Mouse (Mus musculus): ENCODE measurements around the gene Phactr1. TPM values are rescaled to one million over a fixed set of nuclear protein-coding genes. Genes with fewer than 3 reads are reported as not detected.

Gene Phactr1
- polyA plus RNA-seq, 1 experiment: not detected

- Histone ChIP-seq H3K36me3 (ENCODE audit: control insufficient read depth, insufficient read depth) (no peaks in the 10 kb centered on the region), H3K4me3 (no peak overlapping the region), H3ac (ENCODE audit: control insufficient read depth, insufficient read length) (no peak overlapping the region), H3K27me3 (ENCODE audit: control insufficient read depth, insufficient read depth, insufficient read length) (no peaks in the 10 kb centered on the region), H3K4me2 (ENCODE audit: low read depth) (no peak overlapping the region), H3K79me2 (ENCODE audit: control insufficient read depth, insufficient read depth) (no peaks in the 10 kb centered on the region)
- TF ChIP-seq E2F4 (IDR thresholded peaks at IDR 0.05; ENCODE audit: insufficient read depth) (no peak), USF1 (IDR thresholded peaks at IDR 0.05; ENCODE audit: low read depth) (no peak), CEBPB (IDR thresholded peaks at IDR 0.05; ENCODE audit: insufficient read depth, poor library complexity, severe bottlenecking) (no peak), REST (IDR thresholded peaks at IDR 0.05; ENCODE audit: insufficient read depth, insufficient read length) (no peak), TCF3 (IDR thresholded peaks at IDR 0.05; ENCODE audit: insufficient read length, low read depth) (no peak), POLR2A (IDR thresholded peaks at IDR 0.05; ENCODE audit: insufficient read length, low read depth) (no peak), SRF (IDR thresholded peaks at IDR 0.05; ENCODE audit: control insufficient read depth, insufficient read length, low read depth) (no peak), POLR2AphosphoS2 (IDR thresholded peaks at IDR 0.05; ENCODE audit: insufficient read length, low read depth) (no peak), MAX (IDR thresholded peaks at IDR 0.05; ENCODE audit: low read depth) (no peak), TCF12 (IDR thresholded peaks at IDR 0.05; ENCODE audit: insufficient read depth, poor library complexity, severe bottlenecking) (no peak), MYOD1 (IDR thresholded peaks at IDR 0.05; ENCODE audit: control insufficient read depth in 1 of 3, insufficient read length in 2 of 3, low read depth in 2 of 3) (no peak), MYOG (IDR thresholded peaks at IDR 0.05; ENCODE audit: control insufficient read depth in 1 of 3, insufficient read depth in 1 of 3, insufficient read length in 2 of 3, low read depth in 2 of 3) (no peak)
These were observed 395.0 kb downstream of the Phactr1 start for GRCm38 (mm10) chr13:43075456-43075855.

DNA sequence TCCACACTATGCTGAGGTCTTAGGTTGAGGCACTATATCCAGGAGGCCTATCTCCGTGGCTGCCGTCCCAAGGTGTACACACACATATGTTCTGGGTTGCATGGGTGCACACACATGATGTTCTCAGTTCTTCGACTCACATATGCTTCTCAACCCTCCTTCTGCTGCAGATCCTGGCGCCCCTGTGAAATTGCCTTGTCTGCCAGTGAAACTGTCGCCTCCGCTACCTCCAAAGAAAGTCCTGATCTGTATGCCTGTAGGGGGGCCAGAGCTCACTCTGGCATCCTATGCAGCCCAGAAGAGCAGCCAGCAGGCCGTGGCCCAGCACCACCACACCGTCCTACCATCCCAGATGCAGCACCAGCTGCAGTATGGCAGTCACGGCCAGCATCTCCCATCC, 397.1 kb downstream of the Phactr1 start:
- TF ChIP-seq REST (IDR thresholded peaks at IDR 0.05; ENCODE audit: insufficient read depth, insufficient read length) (no peak), POLR2A (IDR thresholded peaks at IDR 0.05; ENCODE audit: insufficient read length, low read depth) (no peak)

GRCm38 (mm10) chr13:43085226-43085625, 404.8 kb downstream of the Phactr1 start:
- Histone ChIP-seq H3ac (ENCODE audit: control insufficient read depth, insufficient read length) (no peak overlapping the region), H3K79me2 (ENCODE audit: control insufficient read depth, insufficient read depth) (no peaks in the 10 kb centered on the region), H3K36me3 (ENCODE audit: control insufficient read depth, insufficient read depth) (no peaks in the 10 kb centered on the region), H3K4me3 (no peak overlapping the region), H3K4me2 (ENCODE audit: low read depth) (no peak overlapping the region), H3K27me3 (ENCODE audit: control insufficient read depth, insufficient read depth, insufficient read length) (peaks cover 4% of the 10 kb centered on the region)
- TF ChIP-seq MAX (IDR thresholded peaks at IDR 0.05; ENCODE audit: low read depth): no peak
- TF ChIP-seq TCF12 (IDR thresholded peaks at IDR 0.05; ENCODE audit: insufficient read depth, poor library complexity, severe bottlenecking): no peak
- TF ChIP-seq USF1 (IDR thresholded peaks at IDR 0.05; ENCODE audit: low read depth): no peak
- TF ChIP-seq E2F4 (IDR thresholded peaks at IDR 0.05; ENCODE audit: insufficient read depth): no peak
- TF ChIP-seq SRF (IDR thresholded peaks at IDR 0.05; ENCODE audit: control insufficient read depth, insufficient read length, low read depth): no peak
- no peak for TF ChIP-seq MYOG (IDR thresholded peaks at IDR 0.05; ENCODE audit: control insufficient read depth in 1 of 3, insufficient read depth in 1 of 3, insufficient read length in 2 of 3, low read depth in 2 of 3)
- TF ChIP-seq MYOD1 (IDR thresholded peaks at IDR 0.05; ENCODE audit: control insufficient read depth in 1 of 3, insufficient read length in 2 of 3, low read depth in 2 of 3): no peak
- no peak for TF ChIP-seq TCF3 (IDR thresholded peaks at IDR 0.05; ENCODE audit: insufficient read length, low read depth)
- TF ChIP-seq POLR2A (IDR thresholded peaks at IDR 0.05; ENCODE audit: insufficient read length, low read depth): no peak
- no peak for TF ChIP-seq POLR2AphosphoS2 (IDR thresholded peaks at IDR 0.05; ENCODE audit: insufficient read length, low read depth)
- no peak for TF ChIP-seq REST (IDR thresholded peaks at IDR 0.05; ENCODE audit: insufficient read depth, insufficient read length)

More for the DNA sequence above, 397.1 kb downstream of the Phactr1 start:
- Histone ChIP-seq H3K27me3 (ENCODE audit: control insufficient read depth, insufficient read depth, insufficient read length) (no peaks in the 10 kb centered on the region), H3ac (ENCODE audit: control insufficient read depth, insufficient read length) (no peak overlapping the region), H3K79me2 (ENCODE audit: control insufficient read depth, insufficient read depth) (no peaks in the 10 kb centered on the region), H3K36me3 (ENCODE audit: control insufficient read depth, insufficient read depth) (no peaks in the 10 kb centered on the region), H3K4me2 (ENCODE audit: low read depth) (no peak overlapping the region), H3K4me3 (no peak overlapping the region)

DNA sequence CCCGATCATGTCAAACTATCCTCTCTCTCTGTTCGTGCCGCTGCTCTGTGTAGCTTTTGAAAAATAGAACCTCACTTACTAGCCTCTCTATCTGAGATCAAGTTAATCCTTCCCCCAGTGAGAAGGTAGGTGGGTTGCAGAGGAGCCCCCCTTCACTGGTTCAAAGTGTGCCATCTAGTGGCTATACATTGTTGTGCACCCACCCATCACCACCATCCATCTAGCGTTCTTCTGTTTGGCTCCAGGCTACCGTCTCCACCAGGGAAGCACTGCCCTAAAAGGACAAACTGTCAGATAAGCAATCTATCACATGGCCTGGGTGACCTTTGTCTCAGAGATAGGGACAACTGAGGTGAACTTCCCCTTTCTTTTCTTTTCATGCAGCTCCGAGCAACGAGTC, 413.9 kb downstream of the Phactr1 start:
- TF ChIP-seq E2F4 (IDR thresholded peaks at IDR 0.05; ENCODE audit: insufficient read depth) (no peak), MAX (IDR thresholded peaks at IDR 0.05; ENCODE audit: low read depth) (no peak), MYOG (IDR thresholded peaks at IDR 0.05; ENCODE audit: control insufficient read depth in 1 of 3, insufficient read depth in 1 of 3, insufficient read length in 2 of 3, low read depth in 2 of 3) (no peak), CEBPB (IDR thresholded peaks at IDR 0.05; ENCODE audit: insufficient read depth, poor library complexity, severe bottlenecking) (no peak), MYOD1 (IDR thresholded peaks at IDR 0.05; ENCODE audit: control insufficient read depth in 1 of 3, insufficient read length in 2 of 3, low read depth in 2 of 3) (no peak), TCF12 (IDR thresholded peaks at IDR 0.05; ENCODE audit: insufficient read depth, poor library complexity, severe bottlenecking) (no peak), REST (IDR thresholded peaks at IDR 0.05; ENCODE audit: insufficient read depth, insufficient read length) (no peak), POLR2A (IDR thresholded peaks at IDR 0.05; ENCODE audit: insufficient read length, low read depth) (no peak), POLR2AphosphoS2 (IDR thresholded peaks at IDR 0.05; ENCODE audit: insufficient read length, low read depth) (no peak), USF1 (IDR thresholded peaks at IDR 0.05; ENCODE audit: low read depth) (no peak), SRF (IDR thresholded peaks at IDR 0.05; ENCODE audit: control insufficient read depth, insufficient read length, low read depth) (no peak), TCF3 (IDR thresholded peaks at IDR 0.05; ENCODE audit: insufficient read length, low read depth) (no peak)
- Histone ChIP-seq H3K27me3 (ENCODE audit: control insufficient read depth, insufficient read depth, insufficient read length) (peaks cover 5% of the 10 kb centered on the region), H3K79me2 (ENCODE audit: control insufficient read depth, insufficient read depth) (no peaks in the 10 kb centered on the region), H3K36me3 (ENCODE audit: control insufficient read depth, insufficient read depth) (no peaks in the 10 kb centered on the region), H3K4me2 (ENCODE audit: low read depth) (no peak overlapping the region), H3ac (ENCODE audit: control insufficient read depth, insufficient read length) (no peak overlapping the region), H3K4me3 (no peak overlapping the region)

- Histone ChIP-seq H3ac (ENCODE audit: control insufficient read depth, insufficient read length) (no peak overlapping the region), H3K4me2 (ENCODE audit: low read depth) (no peak overlapping the region), H3K4me3 (no peak overlapping the region), H3K27me3 (ENCODE audit: control insufficient read depth, insufficient read depth, insufficient read length) (peaks cover 6% of the 10 kb centered on the region), H3K79me2 (ENCODE audit: control insufficient read depth, insufficient read depth) (no peaks in the 10 kb centered on the region), H3K36me3 (ENCODE audit: control insufficient read depth, insufficient read depth) (no peaks in the 10 kb centered on the region)
- TF ChIP-seq MAX (IDR thresholded peaks at IDR 0.05; ENCODE audit: low read depth): no peak
- no peak for TF ChIP-seq MYOD1 (IDR thresholded peaks at IDR 0.05; ENCODE audit: control insufficient read depth in 1 of 3, insufficient read length in 2 of 3, low read depth in 2 of 3)
- no peak for TF ChIP-seq TCF3 (IDR thresholded peaks at IDR 0.05; ENCODE audit: insufficient read length, low read depth)
- no peak for TF ChIP-seq TCF12 (IDR thresholded peaks at IDR 0.05; ENCODE audit: insufficient read depth, poor library complexity, severe bottlenecking)
- no peak for TF ChIP-seq REST (IDR thresholded peaks at IDR 0.05; ENCODE audit: insufficient read depth, insufficient read length)
- TF ChIP-seq POLR2A (IDR thresholded peaks at IDR 0.05; ENCODE audit: insufficient read length, low read depth): no peak
- TF ChIP-seq POLR2AphosphoS2 (IDR thresholded peaks at IDR 0.05; ENCODE audit: insufficient read length, low read depth): no peak
- no peak for TF ChIP-seq MYOG (IDR thresholded peaks at IDR 0.05; ENCODE audit: control insufficient read depth in 1 of 3, insufficient read depth in 1 of 3, insufficient read length in 2 of 3, low read depth in 2 of 3)
These were observed 422.5 kb downstream of the Phactr1 start for GRCm38 (mm10) chr13:43102943-43103342.
